Mouse (Mus musculus) E14TG2a.4 (cell line): ENCODE measurements around the gene Ccdc137.
A peak's percentile ranks its signal among the peaks of the same experiment; 100 is the strongest.

Experiments
- H3K27me3 ChIP-seq: 2 replicates; pipeline ENCODE4 v1.6.1; 2014; ENCODE audit warnings: low read length, control low read depth; ENCODE audit not compliant: insufficient read depth
- H3K36me3 ChIP-seq: 2 replicates; pipeline ENCODE4 v1.6.1; 2014; ENCODE audit warnings: low read length, control low read depth; ENCODE audit not compliant: insufficient read depth
- H3K4me1 ChIP-seq: replicated peaks from 2 replicates; pipeline ENCODE4 v1.6.1; 2014; ENCODE audit warnings: low read depth, low read length, control low read depth
- H3K4me3 ChIP-seq: replicated peaks from 2 replicates; pipeline ENCODE4 v1.5.1; 2014; ENCODE audit warnings: mild to moderate bottlenecking, low read length
- H3K9me3 ChIP-seq: 2 replicates; pipeline ENCODE4 v1.6.1; 2014; ENCODE audit warnings: low read length, control low read depth
- CTCF ChIP-seq: conservative IDR thresholded peaks from 2 replicates; pipeline ENCODE4 v1.5.1; 2014; ENCODE audit warnings: low read length
- NANOG ChIP-seq: IDR thresholded peaks from 2 replicates; pipeline ENCODE4 v1.6.1; 2014; ENCODE audit warnings: borderline replicate concordance, low read length, mixed read lengths
- POU5F1 ChIP-seq: IDR thresholded peaks from 2 replicates; pipeline ENCODE4 v1.6.1; 2014; ENCODE audit warnings: low read length, borderline replicate concordance

Gene Ccdc137

DNA sequence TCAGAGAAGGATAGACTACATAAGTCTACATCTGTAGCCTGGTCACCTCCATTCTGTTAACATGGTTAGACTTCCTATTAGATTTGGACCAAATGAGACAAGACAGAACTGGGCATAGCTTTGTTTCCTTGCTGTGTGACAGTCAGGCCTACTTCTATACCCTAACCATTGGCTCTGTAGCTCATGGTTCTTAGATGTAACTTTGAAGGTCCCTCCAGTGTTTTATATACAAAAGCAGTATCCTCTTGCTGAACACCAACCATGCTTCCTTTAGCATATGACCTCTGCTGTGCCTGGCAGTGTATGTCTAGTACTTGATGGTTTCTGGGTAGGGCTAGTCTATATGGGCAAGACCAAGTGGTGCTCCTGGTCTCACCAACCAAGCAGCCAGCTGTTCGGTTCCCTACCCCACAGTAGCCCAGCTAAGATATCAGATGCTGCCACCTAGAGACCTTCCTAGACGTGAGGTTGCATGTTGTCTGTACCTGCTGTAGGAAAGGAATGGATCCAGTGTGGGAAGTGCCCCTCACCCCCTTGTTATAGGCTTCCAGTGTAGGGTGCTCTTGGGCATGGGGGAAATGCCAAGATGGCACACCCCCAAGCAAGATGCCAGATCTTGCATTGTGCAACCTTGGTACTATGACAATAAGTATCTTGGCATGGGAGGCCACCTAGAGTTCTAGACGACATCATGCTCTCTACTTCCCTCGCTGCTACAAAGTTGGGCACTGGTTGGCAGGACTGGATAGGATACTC, 32.6 kb downstream of the Ccdc137 start:
- TF ChIP-seq CTCF, result no peak
- no peak for TF ChIP-seq NANOG
- TF ChIP-seq POU5F1, result no peak
- Histone ChIP-seq H3K4me1 (peaks cover 78% of the 10 kb centered on the region), H3K4me3 (peak overlapping the region; percentile 96), H3K9me3 (no peaks in the 10 kb centered on the region), H3K27me3 (no peaks in the 10 kb centered on the region), H3K36me3 (peaks cover 74% of the 10 kb centered on the region)

DNA sequence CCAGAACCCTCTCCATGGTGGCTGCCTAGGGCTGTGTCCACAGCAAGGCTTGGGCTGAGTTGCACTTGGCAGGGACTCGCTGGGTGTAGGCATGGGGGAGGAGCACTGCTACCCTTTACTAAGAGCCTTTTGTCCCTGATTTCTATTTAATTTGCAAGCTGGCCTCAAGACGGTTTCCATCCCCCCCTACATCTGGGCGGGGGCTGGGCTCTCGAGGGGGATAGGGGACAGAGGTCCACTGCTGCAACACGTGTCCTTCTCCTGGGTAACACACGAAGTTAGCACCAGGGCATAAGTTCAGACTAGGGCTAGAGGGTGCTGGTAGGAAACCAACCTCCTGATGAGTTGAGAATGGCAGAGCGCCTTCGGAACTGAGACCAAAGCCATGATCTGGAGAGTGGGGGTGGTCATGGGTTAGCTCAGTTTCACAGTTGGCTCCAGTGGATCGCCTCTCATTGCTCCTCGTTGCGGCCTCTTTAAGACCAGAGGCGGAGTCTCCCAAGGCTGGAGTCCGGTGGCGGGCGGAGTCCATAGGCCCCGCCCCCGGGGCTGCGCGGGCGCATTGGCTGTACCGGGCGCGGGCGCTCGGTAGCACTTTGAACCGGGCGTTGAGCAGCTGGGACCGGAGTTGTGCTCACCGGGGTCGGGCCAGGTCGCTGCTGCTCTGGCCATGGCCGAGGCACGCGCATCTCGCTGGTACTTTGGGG, 33.6 kb downstream of the Ccdc137 start, which contains the start of gene Slc25a10:
Slc25a10 (plus strand) TSS at position 524 of the 707 bp plus-strand sequence.
- no peaks in the 10 kb centered on the region for H3K27me3 ChIP-seq
- TF ChIP-seq CTCF, result no peak
- no peak for TF ChIP-seq NANOG
- no peak for TF ChIP-seq POU5F1
- H3K4me3 ChIP-seq, result peak within 1 kb of the TSS; percentile 96
- no peaks in the 10 kb centered on the region for H3K9me3 ChIP-seq
- H3K36me3 ChIP-seq, result peaks cover 74% of the 10 kb centered on the region
- peaks cover 68% of the 10 kb centered on the region for H3K4me1 ChIP-seq

GRCm38 (mm10) chr11:120492024-120492877, 34.3 kb downstream of the Ccdc137 start:
- Histone ChIP-seq H3K9me3 (no peaks in the 10 kb centered on the region), H3K27me3 (no peaks in the 10 kb centered on the region)

DNA sequence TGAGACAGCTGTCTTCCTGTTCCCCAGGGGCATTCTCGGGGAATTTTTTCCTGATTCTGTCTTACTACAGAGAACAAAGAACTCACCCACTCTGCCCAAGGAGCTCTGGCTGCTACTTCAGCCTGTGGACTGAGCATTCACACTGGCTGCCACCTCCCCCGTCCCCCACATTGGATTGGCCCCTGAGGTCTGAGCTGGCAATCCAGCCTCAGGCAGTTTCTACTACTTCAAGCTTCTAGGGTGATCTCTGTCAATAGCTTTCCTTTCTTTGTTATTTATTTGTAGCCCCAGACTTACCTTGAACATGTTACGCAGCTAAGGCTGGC, 34.9 kb downstream of the Ccdc137 start:
- no peaks in the 10 kb centered on the region for H3K9me3 ChIP-seq
- TF ChIP-seq NANOG (no peak), POU5F1 (no peak), CTCF (no peak)
- H3K4me1 ChIP-seq, result peaks cover 67% of the 10 kb centered on the region
- H3K4me3 ChIP-seq, result peak overlapping the region; percentile 96
- H3K36me3 ChIP-seq, result peaks cover 74% of the 10 kb centered on the region
- H3K27me3 ChIP-seq, result no peaks in the 10 kb centered on the region

More at GRCm38 (mm10) chr11:120492024-120492877, 34.3 kb downstream of the Ccdc137 start:
- Histone ChIP-seq H3K36me3 (peaks cover 74% of the 10 kb centered on the region), H3K4me1 (peaks cover 68% of the 10 kb centered on the region), H3K4me3 (peak overlapping the region; percentile 96)
- TF ChIP-seq NANOG (no peak), CTCF (no peak), POU5F1 (no peak)

GRCm38 (mm10) chr11:120493351-120493750, 35.4 kb downstream of the Ccdc137 start:
- Histone ChIP-seq H3K36me3 (peaks cover 74% of the 10 kb centered on the region), H3K27me3 (no peaks in the 10 kb centered on the region), H3K9me3 (no peaks in the 10 kb centered on the region), H3K4me1 (peaks cover 66% of the 10 kb centered on the region), H3K4me3 (0 out of 2 replicates have a peak overlapping the region, but pooled peaks have one; percentile 96)
- no peak for TF ChIP-seq NANOG
- no peak for TF ChIP-seq CTCF
- no peak for TF ChIP-seq POU5F1

DNA sequence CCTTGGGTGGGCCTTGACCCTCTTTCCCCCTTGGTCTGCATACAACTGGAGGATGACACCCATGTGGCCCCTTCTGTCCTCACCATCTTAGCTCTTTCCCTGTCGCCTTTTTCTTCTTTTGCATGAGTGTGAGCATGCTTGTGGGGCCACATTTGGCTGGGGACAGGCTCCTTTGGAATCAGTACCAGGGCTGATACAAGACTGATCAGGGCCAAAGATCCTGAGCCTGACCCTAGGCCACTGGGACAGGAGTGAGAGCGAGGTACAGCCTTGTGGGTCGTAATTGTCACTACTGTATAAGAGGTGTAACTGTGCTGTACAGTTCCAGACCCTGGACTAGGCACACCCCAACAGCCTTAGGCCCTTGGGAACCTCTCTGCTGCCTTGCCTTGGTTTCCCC, 36.0 kb downstream of the Ccdc137 start:
- TF ChIP-seq NANOG, result no peak
- no peak for TF ChIP-seq CTCF
- no peak for TF ChIP-seq POU5F1
- peaks cover 66% of the 10 kb centered on the region for H3K4me1 ChIP-seq
- H3K36me3 ChIP-seq, result peaks cover 74% of the 10 kb centered on the region
- no peaks in the 10 kb centered on the region for H3K27me3 ChIP-seq
- H3K9me3 ChIP-seq, result no peaks in the 10 kb centered on the region
- H3K4me3 ChIP-seq, result no peak overlapping the region

GRCm38 (mm10) chr11:120497436-120497835, 39.5 kb downstream of the Ccdc137 start:
- H3K4me1 ChIP-seq, result peaks cover 40% of the 10 kb centered on the region
- no peak overlapping the region for H3K4me3 ChIP-seq
- H3K36me3 ChIP-seq, result peaks cover 61% of the 10 kb centered on the region
- no peaks in the 10 kb centered on the region for H3K27me3 ChIP-seq
- TF ChIP-seq NANOG (no peak), POU5F1 (no peak), CTCF (no peak)
- H3K9me3 ChIP-seq, result no peaks in the 10 kb centered on the region

DNA sequence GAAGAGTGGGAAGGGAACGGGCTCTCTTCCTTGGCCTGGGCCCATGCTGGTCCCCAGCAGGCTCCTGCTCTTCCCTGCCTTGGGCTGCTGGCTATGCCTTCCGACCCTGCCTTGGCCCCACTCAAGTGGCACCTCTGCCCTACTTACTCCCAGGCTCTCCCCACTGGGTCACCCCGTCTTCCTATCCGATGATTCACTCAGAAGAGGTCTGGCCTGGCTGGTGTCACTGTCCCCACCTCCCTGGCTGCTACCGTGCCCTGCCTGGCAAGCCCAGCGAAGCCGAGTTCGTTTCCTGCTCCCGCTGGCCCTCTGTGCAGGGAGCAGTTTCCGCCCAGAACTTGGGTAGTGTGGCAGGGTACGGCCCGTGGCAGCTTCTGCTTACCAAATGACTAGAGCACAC, 40.3 kb downstream of the Ccdc137 start:
- Histone ChIP-seq H3K4me1 (peaks cover 32% of the 10 kb centered on the region), H3K9me3 (no peaks in the 10 kb centered on the region), H3K36me3 (peaks cover 61% of the 10 kb centered on the region), H3K4me3 (peak overlapping the region; percentile 17; the same call in 1 of the 2 replicates), H3K27me3 (no peaks in the 10 kb centered on the region)
- no peak for TF ChIP-seq POU5F1
- TF ChIP-seq CTCF, result no peak
- TF ChIP-seq NANOG, result no peak
